Mouse (Mus musculus): ENCODE results near the gene Dlx1. TPM values are rescaled to one million over a fixed set of nuclear protein-coding genes. Genes with fewer than 3 reads are reported as not detected.

The Dlx1 gene
- total RNA-seq (2022): under 1 TPM; 0.24 to 0.61 (median 0.42) TPM

DNA sequence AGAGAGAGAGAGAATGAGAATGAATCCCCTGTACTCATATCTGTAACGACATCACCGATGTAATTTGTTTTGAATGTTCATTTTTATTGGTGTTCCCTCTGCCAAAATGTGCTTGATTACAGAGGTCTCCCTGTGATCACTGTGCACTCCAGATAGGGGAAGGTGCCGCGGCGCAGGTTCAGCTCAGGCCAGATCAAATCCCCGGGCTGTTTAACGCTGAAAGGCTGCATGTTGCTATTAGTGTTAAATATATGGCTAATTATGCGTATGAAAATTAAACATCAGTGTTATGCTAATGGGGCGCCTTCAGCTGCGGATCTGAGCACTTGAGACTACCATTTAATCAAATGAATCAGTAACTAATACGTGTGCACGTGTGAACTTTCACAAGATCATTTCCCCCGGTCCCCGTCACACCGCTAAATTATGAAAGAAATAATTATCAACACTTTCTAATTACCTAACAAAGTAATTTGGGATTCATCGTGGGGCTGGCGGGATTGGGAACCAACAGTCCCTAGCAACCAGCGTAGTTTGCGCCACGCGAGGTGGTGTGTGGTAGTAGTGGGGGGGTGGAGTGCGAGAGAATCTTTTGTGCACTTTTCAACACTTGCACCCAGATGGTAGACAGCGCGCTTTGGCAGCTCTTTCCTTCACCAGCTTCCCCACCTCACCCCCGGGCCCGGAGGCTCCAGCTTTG is at the start of gene Dlx1:
Gene Dlx1, plus strand, starts transcription at position 100 of the 700 bp plus-strand sequence.
- DNase-seq: no peak

DNA sequence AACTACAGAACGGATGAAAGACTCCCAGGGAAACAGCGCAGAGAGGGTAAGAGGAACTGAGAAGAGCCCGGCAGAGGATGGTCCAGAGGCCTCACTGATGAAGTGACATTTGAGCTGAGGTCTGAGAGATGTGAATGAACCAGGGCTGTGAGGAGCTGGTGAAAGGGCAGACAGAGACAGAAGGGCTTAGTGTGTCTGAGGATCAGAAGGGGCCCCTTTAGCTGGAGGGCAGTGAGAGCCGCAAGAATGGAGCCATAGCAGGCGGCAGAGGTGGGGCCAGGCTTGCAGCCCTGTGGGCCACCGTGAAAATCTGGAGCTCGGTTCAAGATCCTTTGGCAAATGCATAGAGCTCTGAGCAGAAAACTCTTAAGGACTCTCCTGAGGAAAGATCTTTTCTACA is 48.0 kb upstream of the Dlx1 start:
- no peak for DNase-seq

DNA sequence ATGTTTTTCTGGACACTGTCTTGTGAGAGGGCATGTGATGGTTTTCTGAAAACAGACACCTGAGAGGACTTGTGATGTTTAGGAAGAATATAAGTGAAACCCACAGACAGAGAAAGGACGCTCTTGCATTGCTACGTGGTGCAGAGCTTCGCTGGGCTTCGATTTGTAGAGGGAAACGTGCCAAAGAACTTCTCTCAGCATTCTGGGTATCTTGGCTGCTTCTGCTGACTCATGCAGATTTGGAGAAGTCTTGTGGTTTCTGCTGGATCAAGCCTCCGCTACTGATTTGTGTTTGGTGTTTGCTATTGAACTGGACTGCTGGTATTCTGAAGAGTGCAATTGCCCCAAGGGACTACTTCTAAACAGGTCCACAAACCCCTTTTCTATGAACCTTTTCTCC is 46.1 kb upstream of the Dlx1 start:
- no peak for DNase-seq

DNA sequence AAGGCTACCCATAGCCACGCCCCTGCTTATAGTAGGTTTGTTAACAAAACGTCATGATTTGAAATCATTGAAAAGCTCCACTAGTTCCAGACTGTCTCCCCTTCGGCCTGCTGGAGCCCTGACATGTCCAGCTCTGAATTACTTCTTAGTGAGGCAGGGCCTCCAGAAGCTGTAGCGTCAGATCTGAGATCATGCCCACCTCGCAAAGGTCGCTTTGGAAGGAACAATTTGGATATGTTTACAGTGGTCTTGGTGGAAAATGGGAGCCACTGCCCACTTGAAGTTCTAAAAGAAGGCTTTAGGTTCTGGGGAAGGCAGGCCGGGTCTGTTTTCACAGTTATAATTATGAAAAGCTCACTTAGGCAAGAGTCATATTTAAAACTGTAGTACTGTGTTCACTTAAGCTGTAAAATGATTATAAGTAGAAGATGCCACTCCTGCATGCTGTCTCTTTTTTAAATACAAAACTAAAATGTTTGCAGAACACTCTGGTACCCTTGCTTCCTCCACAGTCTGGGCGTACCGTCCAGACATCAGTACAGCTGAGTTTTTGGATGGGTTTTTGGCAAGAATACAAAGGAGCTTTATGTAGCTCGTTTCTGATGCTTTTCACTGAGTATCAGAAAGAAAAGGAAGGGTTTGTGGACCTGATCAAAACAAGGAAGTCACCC is 44.7 kb upstream of the Dlx1 start:
- DNase-seq: no peak

DNA sequence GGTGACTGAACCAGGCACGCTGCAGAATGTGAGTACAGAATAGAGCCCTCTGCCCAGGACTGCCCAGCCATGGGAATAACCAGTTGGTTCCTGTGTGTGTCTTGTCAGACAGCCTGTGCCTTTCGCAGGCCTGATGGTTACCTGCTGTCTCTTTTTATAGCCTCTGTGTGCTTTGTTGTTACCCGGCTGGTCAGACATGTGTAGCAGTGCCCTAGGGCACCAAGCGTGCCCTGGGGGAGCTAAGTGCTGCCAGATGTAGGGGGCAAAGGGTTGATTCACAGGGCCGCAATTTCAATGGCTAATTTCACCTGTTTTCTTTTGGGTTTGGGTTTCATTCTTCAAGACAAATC is 44.2 kb upstream of the Dlx1 start:
- DNase-seq: no peak

DNA sequence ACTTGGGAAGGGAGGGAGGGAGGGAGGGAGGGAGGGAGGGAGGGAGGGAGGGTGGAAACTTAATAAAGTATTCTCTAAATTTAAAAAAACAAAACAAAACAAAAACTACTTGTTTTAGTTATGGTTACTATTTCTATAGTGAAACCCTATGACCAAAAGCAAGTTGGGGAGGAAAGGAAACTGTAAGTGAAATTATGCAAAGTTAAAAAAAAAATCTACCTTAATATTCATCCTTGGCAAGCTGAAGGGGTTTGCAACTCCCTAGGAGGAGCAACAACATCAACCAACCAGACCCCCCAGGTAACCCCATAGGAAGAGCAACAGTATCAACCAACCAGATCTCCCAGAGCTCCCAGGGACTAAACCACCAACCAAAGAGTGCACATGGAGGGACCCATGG is 36.6 kb upstream of the Dlx1 start:
- DNase-seq: no peak

DNA sequence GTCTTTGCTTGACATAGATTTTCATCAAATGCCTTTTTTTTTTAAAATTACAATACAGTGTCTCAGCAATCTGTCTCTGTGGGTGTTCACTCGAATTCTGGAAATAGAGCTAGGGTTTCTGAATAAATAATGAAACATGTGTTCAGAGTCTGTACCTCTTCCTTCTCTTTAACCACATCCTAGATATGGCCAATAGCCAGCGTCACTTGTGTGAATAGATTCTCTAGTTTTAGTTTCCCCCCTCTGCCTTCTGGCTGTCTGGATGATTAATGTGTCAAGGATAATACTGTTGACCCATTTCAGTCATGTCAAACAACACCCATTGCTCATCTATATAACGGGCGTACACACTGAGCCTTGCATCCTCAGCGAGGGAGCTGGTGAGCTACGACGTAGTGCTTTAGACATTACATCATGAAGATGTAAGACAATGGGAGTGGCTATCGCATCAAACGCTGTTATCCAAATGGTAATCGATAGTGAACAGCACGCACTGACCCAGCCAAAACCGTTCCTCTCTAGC is 34.7 kb upstream of the Dlx1 start:
- DNase-seq: no peak

DNA sequence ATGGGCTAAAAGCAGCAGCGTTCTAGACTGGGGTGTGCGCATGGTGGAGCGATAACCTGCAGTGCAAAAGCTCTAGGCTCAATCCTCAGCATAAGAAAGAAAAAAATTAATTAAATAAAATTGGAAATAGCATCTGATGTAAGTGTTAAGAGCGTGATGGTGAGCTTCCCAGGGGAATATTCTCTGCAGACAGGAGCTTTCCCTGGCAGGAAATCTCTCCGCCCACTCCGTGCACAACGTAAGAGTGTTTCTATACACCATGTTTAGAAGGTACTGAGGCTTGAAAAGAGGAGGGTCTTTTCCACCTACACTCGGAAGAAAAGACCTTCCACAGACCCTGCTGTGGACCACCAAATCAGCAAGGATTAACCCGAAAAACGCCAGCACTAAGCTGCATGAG is 33.4 kb upstream of the Dlx1 start:
- no peak for DNase-seq

DNA sequence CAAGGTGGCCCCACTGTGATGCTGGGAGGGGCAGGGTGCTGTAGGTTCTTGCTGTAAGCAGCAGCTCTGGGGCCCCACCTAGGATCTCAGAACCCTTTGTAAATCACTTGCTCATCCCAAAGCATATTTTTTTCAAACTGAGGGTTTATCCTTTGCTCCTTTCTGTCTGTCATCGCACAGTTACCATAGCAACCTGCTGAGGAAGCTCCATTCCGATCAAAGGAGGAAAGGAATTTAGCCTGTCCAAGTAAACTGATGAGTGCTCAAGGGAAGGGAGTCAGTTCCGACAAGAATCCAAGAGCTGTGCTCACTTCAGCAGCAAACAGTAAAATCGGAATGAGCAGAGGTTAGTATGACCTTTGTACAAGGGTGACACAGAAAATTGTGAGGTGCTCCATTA is 32.9 kb upstream of the Dlx1 start:
- DNase-seq: no peak

DNA sequence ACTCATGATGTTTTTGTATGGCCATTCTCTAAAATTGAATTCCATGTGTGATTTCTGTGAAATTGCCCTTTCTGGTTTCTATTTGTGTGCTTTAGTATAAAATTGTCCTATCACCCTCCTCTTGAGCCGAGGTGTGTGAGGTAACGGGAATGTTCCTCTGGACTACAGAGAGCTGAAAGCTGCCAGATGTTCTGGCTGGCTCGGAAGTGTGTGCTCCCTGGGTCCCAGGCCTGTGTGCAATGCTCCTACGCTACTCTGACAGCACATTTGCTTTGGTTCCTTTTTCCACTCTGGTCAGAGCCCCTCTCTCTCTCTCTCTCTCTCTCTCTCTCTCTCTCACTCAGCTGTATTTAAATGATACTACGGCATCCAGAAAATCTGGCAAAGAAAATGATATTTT is 30.7 kb upstream of the Dlx1 start:
- no peak for DNase-seq

DNA sequence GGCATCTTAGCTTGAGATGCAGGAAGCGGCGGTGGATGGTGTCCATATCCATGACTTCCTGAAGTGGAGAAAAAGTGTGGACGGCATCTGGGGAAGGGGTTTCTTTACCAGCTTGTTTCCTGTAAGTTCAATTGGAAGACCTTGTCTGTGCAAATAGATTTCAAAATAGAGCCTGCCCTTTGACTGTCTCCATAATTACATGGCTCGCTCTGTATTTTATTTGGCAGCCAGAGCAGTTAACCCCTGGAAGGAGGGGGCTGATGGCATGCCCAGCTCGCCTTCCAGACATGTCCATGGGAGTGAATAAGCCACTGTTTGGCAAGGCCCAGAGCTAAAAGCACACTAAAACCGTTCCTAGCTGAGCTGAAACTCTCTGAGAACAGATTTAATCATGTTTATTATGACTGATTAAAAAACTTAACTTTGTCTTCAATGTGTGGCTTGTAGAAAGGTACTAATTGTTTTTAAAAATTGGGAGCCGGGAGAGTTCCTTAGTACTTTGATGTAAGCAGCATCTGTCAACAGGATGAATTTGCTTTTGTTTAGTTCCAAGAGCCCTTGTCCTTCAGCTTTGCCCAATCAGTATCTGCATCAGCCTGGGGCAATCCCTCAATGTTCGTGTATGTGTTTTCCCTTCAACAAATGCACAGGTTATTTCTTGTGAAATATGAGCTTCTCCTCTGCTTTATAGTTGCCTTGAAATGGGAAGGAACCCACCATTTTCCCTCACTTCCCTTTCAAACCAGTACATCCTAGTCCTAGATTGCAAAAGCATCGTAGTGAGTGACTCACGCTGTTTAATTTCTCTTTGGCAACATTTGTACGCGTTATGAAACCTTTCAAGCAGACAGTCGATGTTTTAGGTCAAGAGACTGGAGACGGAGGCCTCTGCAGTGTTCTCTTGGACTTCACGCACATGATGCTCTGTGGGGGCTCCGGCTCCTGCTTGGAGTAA is 28.4 kb upstream of the Dlx1 start:
- DNase-seq: peak; percentile 42

DNA sequence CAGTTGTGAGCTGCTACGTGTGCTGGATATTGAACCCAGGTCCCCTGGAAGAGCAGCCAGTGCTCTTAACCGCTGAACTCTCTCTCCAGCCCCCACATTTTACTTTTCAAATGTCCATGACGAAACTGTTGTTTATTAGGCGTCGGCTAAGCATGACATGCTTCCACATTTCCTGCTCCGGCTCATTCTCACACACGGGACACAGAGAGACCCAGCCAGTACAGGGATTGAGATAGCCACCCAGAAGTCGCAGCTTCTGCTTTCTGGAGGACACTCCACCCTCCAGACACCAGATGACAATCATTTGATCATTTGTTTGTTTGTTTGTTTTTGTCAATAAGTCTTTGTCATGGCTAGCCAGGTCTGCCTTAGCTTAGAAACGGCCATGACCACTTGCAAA is 23.1 kb upstream of the Dlx1 start:
- DNase-seq: no peak

DNA sequence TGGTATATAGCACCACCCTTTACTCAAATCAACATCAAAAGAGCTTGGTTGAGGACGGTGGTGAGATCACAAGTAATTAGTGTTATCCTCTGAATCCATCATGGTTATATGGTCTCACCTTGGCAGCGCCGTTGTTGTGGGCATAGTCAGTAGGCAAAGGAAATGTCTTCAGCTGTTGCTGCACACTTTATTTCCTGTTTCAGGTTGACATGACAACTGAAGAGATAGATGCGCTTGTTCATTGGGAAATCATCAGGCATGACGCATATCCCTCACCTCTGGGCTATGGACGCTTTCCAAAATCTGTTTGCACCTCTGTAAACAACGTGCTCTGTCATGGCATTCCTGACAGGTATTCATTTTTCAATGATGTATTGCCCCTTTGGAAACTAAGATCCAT is 16.7 kb upstream of the Dlx1 start:
- DNase-seq: no peak

DNA sequence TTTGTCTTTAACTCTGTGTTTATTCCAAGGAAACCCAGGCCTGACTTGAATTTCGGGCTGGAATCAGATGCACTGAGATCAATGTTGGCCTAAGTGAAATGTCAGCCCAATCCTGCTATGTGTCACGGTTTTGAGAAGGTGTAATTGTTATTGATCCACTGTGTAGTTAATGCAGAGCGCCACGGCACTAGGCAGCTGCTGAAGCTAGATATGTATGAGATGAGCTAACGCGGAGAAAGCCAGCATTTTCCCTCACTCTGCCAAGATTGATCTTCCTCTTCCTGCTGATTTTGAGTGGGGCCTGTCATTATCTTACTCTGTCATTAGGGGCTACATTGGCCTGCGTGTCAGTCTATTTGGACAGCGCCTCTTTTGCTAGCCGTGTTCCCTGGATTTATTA is 15.6 kb upstream of the Dlx1 start:
- DNase-seq: no peak

DNA sequence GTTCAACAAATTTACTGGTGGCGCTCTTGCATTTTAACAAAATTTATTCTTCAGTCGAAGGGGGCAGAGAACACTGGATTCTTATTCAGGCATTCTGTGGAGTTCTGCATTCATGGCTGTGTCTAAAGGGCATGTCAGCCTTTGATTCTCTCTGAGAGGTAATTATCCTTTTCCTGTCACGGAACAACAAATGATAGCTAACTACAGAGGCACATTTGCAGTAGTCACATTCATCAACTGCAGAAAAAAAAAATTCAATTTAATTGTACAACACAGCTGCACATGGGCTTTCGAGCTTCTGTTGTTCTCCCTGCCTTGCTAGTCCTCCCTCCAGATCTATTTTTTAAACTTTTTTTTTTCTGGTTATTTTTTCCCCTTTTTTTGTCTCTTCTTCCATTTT is 10.9 kb upstream of the Dlx1 start:
- DNase-seq: no peak

DNA sequence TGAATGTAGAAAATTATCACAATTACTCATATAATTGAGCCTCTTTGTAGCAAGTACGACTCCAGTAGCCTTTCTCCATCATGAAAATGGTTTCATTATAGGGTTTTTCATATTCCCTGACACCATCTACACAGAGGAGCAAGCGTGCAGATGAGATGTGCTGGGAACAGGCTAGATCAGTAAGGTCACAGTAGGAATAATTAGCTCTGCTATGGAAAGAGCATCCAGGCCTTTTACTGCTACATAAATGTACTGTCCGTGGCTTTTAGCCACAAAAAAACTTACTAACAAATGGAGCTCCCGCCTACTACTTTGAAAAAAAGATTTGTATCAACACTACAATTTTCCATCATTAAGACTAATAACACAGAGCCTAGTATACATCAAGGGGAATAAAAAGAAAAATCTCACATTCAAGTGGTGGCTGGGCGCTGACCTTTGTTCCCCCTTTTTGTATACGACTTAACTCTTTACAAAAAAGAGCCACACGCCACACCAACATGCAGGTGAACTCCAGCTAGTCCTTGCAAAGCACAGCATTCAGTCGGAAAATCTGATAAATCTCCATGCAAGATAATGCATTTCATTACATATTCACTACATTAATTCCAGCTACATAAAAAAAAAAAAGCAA is 10.3 kb upstream of the Dlx1 start:
- no peak for DNase-seq

DNA sequence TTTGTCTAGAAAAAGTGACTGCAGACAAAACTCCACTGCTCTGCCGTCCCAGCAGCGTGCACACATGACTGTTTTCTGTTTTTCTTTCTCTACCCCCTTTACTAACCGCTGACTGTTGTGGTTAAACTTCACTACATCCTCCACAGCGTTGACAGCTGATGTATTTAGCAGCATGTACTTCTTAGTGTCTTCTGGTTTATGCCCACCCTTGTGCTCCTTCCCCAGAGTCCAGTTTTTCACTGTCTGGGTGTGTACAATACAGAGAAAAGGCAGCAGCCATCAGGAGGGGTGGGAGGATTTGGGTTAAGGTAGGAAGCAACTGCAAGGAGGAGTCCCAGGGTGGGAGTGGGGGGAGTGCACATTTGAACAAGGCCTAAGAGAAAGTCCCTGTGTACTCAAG is 5.0 kb upstream of the Dlx1 start:
- no peak for DNase-seq

DNA sequence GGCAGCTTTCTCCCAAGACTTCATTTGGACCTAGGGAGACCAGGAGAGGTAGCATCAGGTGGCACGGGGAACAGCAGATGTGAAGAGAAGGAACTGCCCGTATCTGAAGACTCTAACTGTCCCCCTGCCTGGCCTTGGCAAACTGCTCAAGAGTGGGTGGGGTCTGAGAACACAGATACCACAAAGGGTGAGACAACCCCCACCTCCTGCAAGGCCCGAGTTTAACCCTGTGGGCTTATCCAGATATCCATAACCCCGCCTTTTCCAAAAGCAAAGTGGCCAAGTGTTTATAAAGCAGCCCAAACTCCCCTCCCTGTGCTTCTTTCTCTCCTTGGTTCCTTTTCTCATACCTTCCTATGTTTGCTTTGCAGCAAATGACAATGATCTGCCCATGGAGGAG is 4.5 kb upstream of the Dlx1 start:
- no peak for DNase-seq

DNA sequence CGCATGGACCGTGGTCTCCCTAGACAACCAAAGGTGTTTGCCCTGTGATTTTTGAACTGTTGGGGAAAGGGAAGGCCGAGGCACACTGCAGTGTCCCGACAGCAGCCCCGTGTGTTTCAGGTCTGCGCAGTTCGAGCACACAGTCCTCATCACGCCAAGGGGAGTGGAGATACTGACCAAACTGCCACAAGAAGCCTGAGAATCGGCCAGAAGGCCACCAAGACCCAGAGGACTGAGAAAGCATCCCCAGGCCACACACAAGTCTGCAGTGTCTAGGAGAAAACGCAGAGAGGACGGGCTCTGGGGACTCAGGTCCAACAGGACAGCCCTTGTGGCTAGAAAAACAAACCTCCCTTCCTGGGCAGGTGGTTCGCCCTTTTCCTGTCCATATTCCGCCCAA is 3.1 kb upstream of the Dlx1 start:
- no peak for DNase-seq

DNA sequence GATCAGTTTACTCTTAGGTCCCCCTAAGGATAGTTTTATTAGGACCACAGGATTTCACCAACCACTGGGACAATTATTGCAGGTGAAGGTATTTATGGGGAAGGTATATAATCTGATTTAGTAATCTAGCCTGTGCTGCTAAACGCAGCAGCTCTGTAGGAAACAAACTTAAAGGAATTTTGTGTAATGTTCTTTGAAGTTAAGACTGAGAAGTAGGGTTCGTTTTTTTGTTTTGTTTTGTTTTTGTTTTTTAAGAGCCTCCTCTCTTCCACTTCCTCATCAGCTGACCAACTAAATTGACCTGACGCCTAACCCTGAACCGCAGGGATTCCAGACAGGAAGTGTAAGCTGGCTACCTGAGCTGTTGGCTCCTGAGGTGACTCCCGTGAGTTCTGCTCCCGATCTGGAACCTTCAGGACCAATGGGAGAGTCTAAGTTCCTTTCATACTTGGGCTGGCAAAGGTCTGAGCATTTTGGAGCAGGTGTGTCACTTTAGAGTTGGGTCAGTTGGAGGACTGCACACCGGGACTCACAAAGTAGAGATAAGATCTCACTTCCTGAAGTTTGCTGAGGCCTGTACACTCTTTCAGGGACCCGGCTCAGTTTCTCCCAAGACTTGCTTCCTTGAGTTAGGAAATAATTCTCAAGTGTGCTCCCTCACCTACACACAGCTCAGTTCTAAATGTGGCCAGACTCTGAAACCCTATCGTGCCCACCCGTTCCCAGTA is 1.2 kb upstream of the Dlx1 start:
- no peak for DNase-seq

DNA sequence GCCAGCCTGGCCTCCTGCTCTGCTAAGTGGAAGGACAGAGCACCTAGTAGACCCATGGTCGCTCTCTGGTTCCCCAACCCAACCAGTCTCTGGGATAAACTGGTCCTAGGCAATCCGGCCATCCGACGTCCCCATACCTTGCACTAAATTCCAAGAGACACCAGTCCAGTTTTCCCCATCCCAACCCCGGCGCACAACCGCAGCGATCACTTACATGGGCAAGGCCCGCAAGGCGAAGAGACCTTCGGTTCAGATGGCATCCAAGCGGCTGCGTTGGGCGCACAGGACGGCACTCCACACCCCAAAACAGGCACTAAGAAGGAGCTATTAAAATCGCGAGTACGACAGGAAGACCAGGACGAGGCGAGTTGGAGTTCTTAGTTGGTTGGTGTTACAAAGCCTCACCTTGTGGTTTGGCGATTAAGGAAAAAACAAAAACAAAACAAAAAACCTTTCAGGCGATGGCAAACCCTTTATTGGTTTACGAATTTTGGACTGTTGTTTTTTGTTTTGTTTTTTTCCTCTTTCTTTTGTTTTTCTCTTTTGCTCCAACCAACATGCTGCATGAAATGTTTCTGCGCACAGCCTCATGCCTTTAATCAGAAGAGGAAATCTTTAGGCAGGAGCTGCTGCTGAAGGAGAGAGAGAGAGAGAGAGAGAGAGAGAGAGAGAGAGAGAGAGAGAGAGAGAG is 445 bp upstream of the Dlx1 start:
- DNase-seq: no peak

All from adrenal gland, adult 8-10 months (tissue).